Comparison of ENCODE assay signal across 21 mouse cellular contexts in genomic region chr5:92933599-92934217, GRCm38 (mm10).
DNase-seq lines count a peak whose midpoint lies in the region; ATAC-seq and TF ChIP-seq lines count a peak whose summit lies in the region.
"Had no signal": no experiment of that assay in that cellular context is flagged by ENCODE, and none has a peak within 500 bp of the region (broad histone marks: within the 10 kb centered on the region; RNA-seq: fewer than 3 reads in every experiment).

No protein-coding gene starts in this region.

- DNase-seq in heart, adult 11 months, result peak; percentile 89
- DNase-seq in heart, postnatal 14 days, result no peak
- DNase-seq in heart, adult 8-10 months (ENCODE audit: low spot score), result no peak
- DNase-seq in NIH3T3 (ENCODE audit: low read depth), result peak; percentile 23
- DNase-seq in cerebellum, adult 8-10 months, result no peak
- DNase-seq: B cell, adult 2 months; cerebellum, adult 18-20 months; cerebellum, postnatal 36 days; forebrain, postnatal 0 days; kidney, adult 8-10 months; kidney, postnatal 25 days; lung, postnatal 14 days; right cerebral cortex, postnatal 14 days; thymus, adult 2 months had no signal

- TF ChIP-seq CTCF in small intestine, adult 2 months (IDR thresholded peaks at IDR 0.05; ENCODE audit: extremely low read depth, insufficient read length, insufficient replicate concordance, low read depth, low read length), result no peak

- 63% methylated on average over 7 of the region's 7 CpGs for WGBS in heart, embryonic 15.5 days
- WGBS in small intestine, adult 2 months, result 66% methylated on average over 7 of the region's 7 CpGs

- no peaks in the 10 kb centered on the region for H3K27me3 ChIP-seq in heart, embryonic 15.5 days
- no peaks in the 10 kb centered on the region for H3K27me3 ChIP-seq in small intestine, adult 2 months (ENCODE audit: control insufficient read depth, insufficient read depth, low read length)
- H3K27me3 ChIP-seq: embryonic facial prominence, embryonic 15.5 days; stomach, embryonic 15.5 days had no signal

- H3K36me3 ChIP-seq in heart, embryonic 15.5 days, result no peaks in the 10 kb centered on the region
- H3K36me3 ChIP-seq in small intestine, adult 2 months (ENCODE audit: control insufficient read depth, insufficient read depth, low read length), result peaks cover 53% of the 10 kb centered on the region
- H3K36me3 ChIP-seq: embryonic facial prominence, embryonic 15.5 days; stomach, embryonic 15.5 days had no signal

- no peak for TF ChIP-seq POLR2A in small intestine, adult 2 months (IDR thresholded peaks at IDR 0.05; ENCODE audit: low read depth, low read length)

- no peaks in the 10 kb centered on the region for H3K9me3 ChIP-seq in heart, embryonic 15.5 days (replicated peaks)
- H3K9me3 ChIP-seq: embryonic facial prominence, embryonic 15.5 days; forebrain, embryonic 10.5 days; stomach, embryonic 15.5 days had no signal

- ATAC-seq in heart, embryonic 15.5 days (replicated peaks; ENCODE audit: insufficient number of reproducible peaks, insufficient read depth, low FRiP score, low read depth), result no peak
- ATAC-seq: forebrain, postnatal 0 days; midbrain, embryonic 16.5 days had no signal

- H3K27ac ChIP-seq in heart, embryonic 15.5 days, result peak overlapping the region; percentile 61
- 0 out of 2 replicates have a peak overlapping the region, but pooled peaks have one; percentile 38 for H3K27ac ChIP-seq in small intestine, adult 2 months (ENCODE audit: insufficient read depth, low read depth, low read length)
- H3K27ac ChIP-seq: embryonic facial prominence, embryonic 15.5 days; forebrain, embryonic 10.5 days; stomach, embryonic 15.5 days had no signal

- H3K4me2 ChIP-seq in heart, embryonic 15.5 days, result peak overlapping the region; percentile 45
- H3K4me2 ChIP-seq: embryonic facial prominence, embryonic 15.5 days; liver, embryonic 11.5 days; stomach, embryonic 15.5 days had no signal

- H3K4me1 ChIP-seq in heart, embryonic 15.5 days (replicated peaks), result peaks cover 63% of the 10 kb centered on the region
- peaks cover 9% of the 10 kb centered on the region for H3K4me1 ChIP-seq in small intestine, adult 2 months (ENCODE audit: control insufficient read depth, insufficient read depth, insufficient read length, low read length)

- H3K4me3 ChIP-seq in heart, embryonic 15.5 days, result no peak overlapping the region
- H3K4me3 ChIP-seq in small intestine, adult 2 months (ENCODE audit: low read depth, low read length), result no peak overlapping the region
- H3K4me3 ChIP-seq: embryonic facial prominence, embryonic 15.5 days; forebrain, embryonic 10.5 days; stomach, embryonic 15.5 days had no signal

- intact Hi-C loops in heart, postnatal 14 days (cut with DNase I), result no loop called here

- peak overlapping the region; percentile 12; the same call in 1 of the 2 replicates for H3K9ac ChIP-seq in heart, embryonic 15.5 days
- H3K9ac ChIP-seq: embryonic facial prominence, embryonic 15.5 days; forebrain, postnatal 0 days; stomach, embryonic 15.5 days had no signal

Comparison
In these comparisons a context has a peak if more than half of its experiments do, and no peak if none do; other contexts are left out.
1. DNase-seq: peak in heart, adult 11 months (single experiment) and NIH3T3 (single experiment); none in heart, postnatal 14 days (0 of 2), heart, adult 8-10 months (single experiment) and cerebellum, adult 8-10 months (single experiment).